Mouse (Mus musculus): ENCODE measurements around the gene Pde4c.

GRCm38 (mm10) chr8:70787941-70788667, 64.6 kb downstream of the Pde4c start:
- TF ChIP-seq CTCF (IDR thresholded peaks at IDR 0.05; ENCODE audit: low read depth) (no peak), EP300 (IDR thresholded peaks at IDR 0.05; ENCODE audit: low read depth) (no peak)

Measured in liver, embryonic 14.5 days (tissue).